Mouse (Mus musculus): ENCODE measurements around the gene Lcor.

- TF ChIP-seq GATA1 (IDR thresholded peaks at IDR 0.05; ENCODE audit: borderline replicate concordance, low read length) (no peak), FLI1 (IDR thresholded peaks at IDR 0.05; ENCODE audit: low read length) (no peak)
Observed at GRCm38 (mm10) chr19:41484361-41484760, 1.9 kb downstream of the Lcor start.

All from megakaryocyte, embryonic 14.5 days (primary cell).